Mouse (Mus musculus) midbrain, embryonic 14.5 days (tissue): ENCODE results near the gene Pum1. TPM values are rescaled to one million over a fixed set of nuclear protein-coding genes. Genes with fewer than 3 reads are reported as not detected.
"Not testable (repeated sequence)": the region's sequence is repeated elsewhere in the genome, so short reads cannot be mapped to it uniquely, and the experiment has no call there.

Experiments used
- ATAC-seq: fragments of 200-750 bp; cut with Nextera tagmentation; 2 replicates; pipeline ENCODE4 v1.8.0; 2017; ENCODE audit warnings: moderate number of reproducible peaks, moderate library complexity; ENCODE audit not compliant: low FRiP score, low TSS enrichment
- DNase-seq: peaks from one replicate; pipeline ENCODE4 v3.0.0-alpha.2; 2015
- H3K27ac ChIP-seq: fragments of 300-500 bp; sonication (generic); replicated peaks from 2 replicates; pipeline ENCODE4 v1.5.1; 2014; ENCODE audit warnings: mild to moderate bottlenecking, low read depth, low read length, moderate library complexity
- H3K27me3 ChIP-seq: fragments of 300-500 bp; sonication (generic); 2 replicates; pipeline ENCODE4 v1.6.1; 2014; ENCODE audit warnings: low read length, control low read depth, mixed read lengths; ENCODE audit not compliant: control insufficient read depth, insufficient read depth
- H3K36me3 ChIP-seq: fragments of 300-500 bp; sonication (generic); 2 replicates; pipeline ENCODE4 v1.6.1; 2014; ENCODE audit warnings: low read length, control low read depth; ENCODE audit not compliant: control insufficient read depth, insufficient read depth
- H3K4me1 ChIP-seq: fragments of 300-500 bp; sonication (generic); 2 replicates; pipeline ENCODE4 v1.6.1; 2014; ENCODE audit warnings: mild to moderate bottlenecking, antibody characterized with exemption, low read length, control low read depth; ENCODE audit not compliant: control insufficient read depth, insufficient read depth
- H3K4me2 ChIP-seq: fragments of 300-500 bp; sonication (generic); 2 replicates; pipeline ENCODE4 v1.6.1; 2014; ENCODE audit warnings: mild to moderate bottlenecking, low read length, moderate library complexity
- H3K4me3 ChIP-seq: fragments of 300-500 bp; sonication (generic); replicated peaks from 2 replicates; pipeline ENCODE4 v1.5.1; 2014; ENCODE audit warnings: low read depth, low read length
- H3K9ac ChIP-seq: fragments of 300-500 bp; sonication (generic); replicated peaks from 2 replicates; pipeline ENCODE4 v1.6.1; 2014; ENCODE audit warnings: mild to moderate bottlenecking, low read length, moderate library complexity
- H3K9me3 ChIP-seq: fragments of 300-500 bp; sonication (generic); 2 replicates; pipeline ENCODE4 v1.6.1; 2016; ENCODE audit warnings: low read length, control low read depth, mixed read lengths; ENCODE audit not compliant: control insufficient read depth
- WGBS: fragments of 180-500 bp; shearing (Covaris S2); extraction: QIAGEN DNeasy Blood & Tissue Kit; methylation state at CpG from one replicate; pipeline ENCODE4 v1.1.7; 2014; 5-methylcytosine and 5-hydroxymethylcytosine counted together
- polyA plus RNA-seq: library from polyadenylated mRNA; unstranded; fragments of >200 nt; fragmentation: Nextera tagmentation; extraction: Ambion mirVana; gene quantifications from 2 replicates; pipeline ENCODE4 v1.2.1, GENCODE M21; 2014

Pum1 gene
- polyA plus RNA-seq, 1 experiment from 2014 or later = 116 TPM

GRCm38 (mm10) chr4:130676746-130677145, 13.6 kb downstream of the Pum1 start:
- Histone ChIP-seq H3K9me3 (no peaks in the 10 kb centered on the region), H3K4me1 (no peaks in the 10 kb centered on the region), H3K27ac (no peak overlapping the region), H3K4me3 (no peak overlapping the region), H3K9ac (no peak overlapping the region), H3K27me3 (no peaks in the 10 kb centered on the region), H3K36me3 (peaks cover 37% of the 10 kb centered on the region), H3K4me2 (no peak overlapping the region)
- 92% methylated on average over 2 of the region's 2 CpGs for WGBS
- no peak for DNase-seq
- no peak for ATAC-seq

- H3K4me3 ChIP-seq = no peak overlapping the region
- H3K9ac ChIP-seq = no peak overlapping the region
- H3K9me3 ChIP-seq = no peaks in the 10 kb centered on the region
- H3K36me3 ChIP-seq = peaks cover 29% of the 10 kb centered on the region
- no peak overlapping the region for H3K4me2 ChIP-seq
- ATAC-seq = no peak
- WGBS = 98% methylated on average over 3 of the region's 3 CpGs
- no peaks in the 10 kb centered on the region for H3K27me3 ChIP-seq
- H3K27ac ChIP-seq = no peak overlapping the region
- no peaks in the 10 kb centered on the region for H3K4me1 ChIP-seq
- DNase-seq = no peak
Observed at GRCm38 (mm10) chr4:130678149-130678548, 15.0 kb downstream of the Pum1 start.

DNA sequence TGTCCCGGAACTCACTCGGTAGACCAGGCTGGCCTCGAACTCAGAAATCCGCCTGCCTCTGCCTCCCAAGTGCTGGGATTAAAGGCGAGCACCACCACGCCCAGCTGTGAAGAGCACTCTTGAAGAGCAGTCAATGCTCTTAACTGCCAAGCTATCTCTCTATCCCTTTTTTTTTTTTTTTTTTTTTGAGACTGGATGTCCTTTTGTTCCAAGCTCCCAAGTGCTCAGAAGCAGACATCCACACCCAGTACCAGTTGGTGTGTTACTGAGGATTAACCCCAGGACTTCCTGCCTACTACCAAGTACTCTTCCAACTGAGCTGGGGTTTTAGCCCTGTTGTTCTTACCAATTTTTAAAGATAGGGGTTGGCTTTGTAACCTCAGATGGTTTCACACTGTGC, 17.6 kb downstream of the Pum1 start:
- no peak overlapping the region for H3K27ac ChIP-seq
- H3K9me3 ChIP-seq = no peaks in the 10 kb centered on the region
- no peak overlapping the region for H3K4me3 ChIP-seq
- no peaks in the 10 kb centered on the region for H3K27me3 ChIP-seq
- H3K4me2 ChIP-seq = no peak overlapping the region
- no peak overlapping the region for H3K9ac ChIP-seq
- DNase-seq (no peak), ATAC-seq (no peak)
- WGBS = 98% methylated on average over 6 of the region's 6 CpGs
- H3K36me3 ChIP-seq = peaks cover 15% of the 10 kb centered on the region
- no peaks in the 10 kb centered on the region for H3K4me1 ChIP-seq

DNA sequence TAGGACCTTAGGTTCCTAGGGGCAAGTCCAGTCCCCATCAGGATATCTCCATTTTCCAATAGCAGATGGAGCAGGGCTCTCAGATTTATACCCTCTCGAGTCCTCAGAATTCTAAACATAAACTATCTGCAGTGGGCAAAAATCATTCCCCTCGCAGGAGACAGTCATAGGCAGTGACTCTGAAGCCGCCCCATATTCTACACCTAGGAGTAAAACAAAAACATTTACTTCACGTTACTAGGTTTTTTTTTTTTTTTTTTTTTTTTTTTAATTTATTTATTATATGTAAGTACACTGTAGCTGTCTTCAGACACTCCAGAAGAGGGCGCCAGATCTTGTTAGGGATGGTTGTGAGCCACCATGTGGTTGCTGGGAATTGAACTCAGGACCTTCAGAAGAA, 19.9 kb downstream of the Pum1 start:
- not testable (repeated sequence) for H3K9ac ChIP-seq, H3K4me1 ChIP-seq, H3K9me3 ChIP-seq, H3K4me2 ChIP-seq, H3K4me3 ChIP-seq, H3K27me3 ChIP-seq, ATAC-seq, H3K27ac ChIP-seq, DNase-seq
- peaks cover 12% of the 10 kb centered on the region for H3K36me3 ChIP-seq
- 92% methylated on average over 4 of the region's 5 CpGs for WGBS

DNA sequence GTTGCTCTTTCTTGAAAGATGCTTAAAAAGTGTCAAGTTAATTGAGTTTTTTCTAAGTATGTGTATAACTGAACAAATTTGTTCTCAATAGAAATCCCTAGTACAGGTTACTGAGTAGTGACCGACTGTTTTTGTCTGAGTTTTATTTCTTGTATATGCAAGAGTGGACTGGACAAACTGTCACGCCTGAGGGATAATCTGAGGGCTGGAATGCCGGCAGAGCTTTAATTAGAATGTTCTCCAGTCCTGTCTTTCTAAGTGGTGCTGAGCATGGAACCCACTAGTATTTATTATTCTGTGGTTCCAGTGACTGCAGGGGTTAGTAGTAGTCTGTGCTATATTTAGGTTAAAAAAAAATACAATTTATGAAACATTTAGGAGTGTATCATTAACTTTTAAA, 30.8 kb downstream of the Pum1 start:
- Histone ChIP-seq H3K9ac (no peak overlapping the region), H3K9me3 (no peaks in the 10 kb centered on the region), H3K4me2 (no peak overlapping the region), H3K27me3 (no peaks in the 10 kb centered on the region), H3K27ac (no peak overlapping the region), H3K4me1 (no peaks in the 10 kb centered on the region), H3K36me3 (0 out of 2 replicates have a peak, but pooled peaks cover 4% of the 10 kb centered on the region), H3K4me3 (no peak overlapping the region)
- WGBS = 60% methylated on average over 3 of the region's 3 CpGs
- DNase-seq = no peak
- ATAC-seq = no peak

- H3K9me3 ChIP-seq = no peaks in the 10 kb centered on the region
- H3K27me3 ChIP-seq = no peaks in the 10 kb centered on the region
- no peak overlapping the region for H3K4me2 ChIP-seq
- no peak overlapping the region for H3K27ac ChIP-seq
- 0 out of 2 replicates have a peak, but pooled peaks cover 4% of the 10 kb centered on the region for H3K36me3 ChIP-seq
- H3K4me3 ChIP-seq = no peak overlapping the region
- H3K4me1 ChIP-seq = no peaks in the 10 kb centered on the region
- no peak for ATAC-seq
- no peak overlapping the region for H3K9ac ChIP-seq
- WGBS = 96% methylated on average over 3 of the region's 3 CpGs
- DNase-seq = no peak
Observed at GRCm38 (mm10) chr4:130694982-130695381, 31.9 kb downstream of the Pum1 start.

GRCm38 (mm10) chr4:130701061-130701460, 37.9 kb downstream of the Pum1 start:
- H3K27ac ChIP-seq = no peak overlapping the region
- no peaks in the 10 kb centered on the region for H3K4me1 ChIP-seq
- H3K4me3 ChIP-seq = no peak overlapping the region
- no peaks in the 10 kb centered on the region for H3K9me3 ChIP-seq
- no peak overlapping the region for H3K9ac ChIP-seq
- H3K4me2 ChIP-seq = no peak overlapping the region
- no peak for DNase-seq
- H3K27me3 ChIP-seq = no peaks in the 10 kb centered on the region
- WGBS = 93% methylated on average over 2 of the region's 2 CpGs
- peaks cover 19% of the 10 kb centered on the region; the same call in 1 of the 2 replicates for H3K36me3 ChIP-seq
- ATAC-seq = no peak

- H3K4me1 ChIP-seq = no peaks in the 10 kb centered on the region
Observed at GRCm38 (mm10) chr4:130702835-130703535, 39.9 kb downstream of the Pum1 start.

GRCm38 (mm10) chr4:130703601-130704000, 40.5 kb downstream of the Pum1 start:
- H3K9ac ChIP-seq = no peak overlapping the region
- no peak overlapping the region for H3K4me3 ChIP-seq
- ATAC-seq = no peak
- peaks cover 19% of the 10 kb centered on the region; the same call in 1 of the 2 replicates for H3K36me3 ChIP-seq
- no peak overlapping the region for H3K27ac ChIP-seq
- H3K27me3 ChIP-seq = no peaks in the 10 kb centered on the region
- H3K9me3 ChIP-seq = no peaks in the 10 kb centered on the region
- no peak overlapping the region for H3K4me2 ChIP-seq
- no peaks in the 10 kb centered on the region for H3K4me1 ChIP-seq
- DNase-seq = no peak
- WGBS = 98% methylated on average over 3 of the region's 3 CpGs

More at GRCm38 (mm10) chr4:130702835-130703535, 39.9 kb downstream of the Pum1 start:
- H3K27ac ChIP-seq = no peak overlapping the region
- peaks cover 19% of the 10 kb centered on the region; the same call in 1 of the 2 replicates for H3K36me3 ChIP-seq
- ATAC-seq = no peak
- DNase-seq = no peak
- no peak overlapping the region for H3K4me2 ChIP-seq
- H3K27me3 ChIP-seq = no peaks in the 10 kb centered on the region
- WGBS = 96% methylated on average over 3 of the region's 3 CpGs
- no peak overlapping the region for H3K4me3 ChIP-seq
- H3K9ac ChIP-seq = no peak overlapping the region
- no peaks in the 10 kb centered on the region for H3K9me3 ChIP-seq
